Mouse (Mus musculus): ENCODE results near the gene Otogl. TPM values are rescaled to one million over a fixed set of nuclear protein-coding genes. Genes with fewer than 3 reads are reported as not detected.

Gene Otogl
- polyA plus RNA-seq, 1 experiment from 2014 or later, result 0.02 TPM

- Histone ChIP-seq H3K27ac (no peak overlapping the region), H3K4me1 (replicated peaks) (no peaks in the 10 kb centered on the region), H3K9ac (no peak overlapping the region), H3K4me3 (replicated peaks) (no peak overlapping the region), H3K36me3 (no peaks in the 10 kb centered on the region), H3K9me3 (replicated peaks) (no peaks in the 10 kb centered on the region), H3K27me3 (no peaks in the 10 kb centered on the region), H3K4me2 (no peak overlapping the region)
- DNase-seq (peak; percentile 2), ATAC-seq (ENCODE audit: low read depth) (no peak)
- 12% methylated on average over 7 of the region's 7 CpGs for WGBS (ENCODE audit: insufficient replicate concordance)
Observed at GRCm38 (mm10) chr10:107799671-107800353, 112.1 kb downstream of the Otogl start.

- no peak overlapping the region for H3K4me2 ChIP-seq
- H3K4me1 ChIP-seq (replicated peaks), result no peaks in the 10 kb centered on the region
- no peak overlapping the region for H3K27ac ChIP-seq
- ATAC-seq (ENCODE audit: low read depth), result no peak
- no peaks in the 10 kb centered on the region for H3K27me3 ChIP-seq
- no peak overlapping the region for H3K4me3 ChIP-seq (replicated peaks)
- no peak for DNase-seq
- H3K36me3 ChIP-seq, result no peaks in the 10 kb centered on the region
- no peaks in the 10 kb centered on the region for H3K9me3 ChIP-seq (replicated peaks)
- H3K9ac ChIP-seq, result no peak overlapping the region
- WGBS (ENCODE audit: insufficient replicate concordance), result 63% methylated on average over 10 of the region's 10 CpGs
Observed at GRCm38 (mm10) chr10:107794812-107795756, 116.8 kb downstream of the Otogl start.

GRCm38 (mm10) chr10:107792491-107792890, 119.4 kb downstream of the Otogl start:
- no peaks in the 10 kb centered on the region for H3K4me1 ChIP-seq (replicated peaks)
- no peak for ATAC-seq (ENCODE audit: low read depth)
- 33% methylated on average over 3 of the region's 3 CpGs for WGBS (ENCODE audit: insufficient replicate concordance)
- H3K36me3 ChIP-seq, result no peaks in the 10 kb centered on the region
- H3K27ac ChIP-seq, result no peak overlapping the region
- H3K9ac ChIP-seq, result no peak overlapping the region
- H3K4me2 ChIP-seq, result no peak overlapping the region
- no peak overlapping the region for H3K4me3 ChIP-seq (replicated peaks)
- no peaks in the 10 kb centered on the region for H3K27me3 ChIP-seq
- no peaks in the 10 kb centered on the region for H3K9me3 ChIP-seq (replicated peaks)
- DNase-seq, result no peak

- Histone ChIP-seq H3K4me2 (no peak overlapping the region), H3K4me1 (replicated peaks) (no peaks in the 10 kb centered on the region), H3K27me3 (no peaks in the 10 kb centered on the region), H3K9me3 (replicated peaks) (no peaks in the 10 kb centered on the region), H3K4me3 (replicated peaks) (no peak overlapping the region), H3K27ac (no peak overlapping the region), H3K9ac (no peak overlapping the region), H3K36me3 (no peaks in the 10 kb centered on the region)
- WGBS (ENCODE audit: insufficient replicate concordance), result 49% methylated on average over 2 of the region's 2 CpGs
- DNase-seq (no peak), ATAC-seq (ENCODE audit: low read depth) (no peak)
Observed at GRCm38 (mm10) chr10:107779548-107779947, 132.4 kb downstream of the Otogl start.

GRCm38 (mm10) chr10:107759624-107760023, 152.3 kb downstream of the Otogl start:
- no peaks in the 10 kb centered on the region for H3K36me3 ChIP-seq
- ATAC-seq (ENCODE audit: low read depth) (no peak), DNase-seq (no peak)
- no peaks in the 10 kb centered on the region for H3K27me3 ChIP-seq
- no peak overlapping the region for H3K4me3 ChIP-seq (replicated peaks)
- no peak overlapping the region for H3K4me2 ChIP-seq
- 46% methylated on average over 1 of the region's 1 CpGs for WGBS (ENCODE audit: insufficient replicate concordance)
- no peaks in the 10 kb centered on the region for H3K4me1 ChIP-seq (replicated peaks)
- H3K27ac ChIP-seq, result no peak overlapping the region
- no peak overlapping the region for H3K9ac ChIP-seq
- no peaks in the 10 kb centered on the region for H3K9me3 ChIP-seq (replicated peaks)

- 43% methylated on average over 3 of the region's 3 CpGs for WGBS (ENCODE audit: insufficient replicate concordance)
Observed at GRCm38 (mm10) chr10:107753471-107753870, 158.5 kb downstream of the Otogl start.

GRCm38 (mm10) chr10:107752351-107753143, 159.4 kb downstream of the Otogl start:
- ATAC-seq (ENCODE audit: low read depth) (no peak), DNase-seq (no peak)
- WGBS (ENCODE audit: insufficient replicate concordance), result 28% methylated on average over 15 of the region's 15 CpGs
- Histone ChIP-seq H3K9ac (no peak overlapping the region), H3K27ac (no peak overlapping the region), H3K4me1 (replicated peaks) (no peaks in the 10 kb centered on the region), H3K27me3 (no peaks in the 10 kb centered on the region), H3K4me2 (no peak overlapping the region), H3K4me3 (replicated peaks) (no peak overlapping the region), H3K36me3 (no peaks in the 10 kb centered on the region), H3K9me3 (replicated peaks) (no peaks in the 10 kb centered on the region)

More at GRCm38 (mm10) chr10:107753471-107753870, 158.5 kb downstream of the Otogl start:
- H3K27ac ChIP-seq, result no peak overlapping the region
- H3K4me3 ChIP-seq (replicated peaks), result no peak overlapping the region
- DNase-seq (no peak), ATAC-seq (ENCODE audit: low read depth) (no peak)
- H3K9me3 ChIP-seq (replicated peaks), result no peaks in the 10 kb centered on the region
- H3K4me1 ChIP-seq (replicated peaks), result no peaks in the 10 kb centered on the region
- no peak overlapping the region for H3K9ac ChIP-seq
- no peaks in the 10 kb centered on the region for H3K27me3 ChIP-seq
- no peak overlapping the region for H3K4me2 ChIP-seq
- H3K36me3 ChIP-seq, result no peaks in the 10 kb centered on the region

GRCm38 (mm10) chr10:107751944-107752343, 160.0 kb downstream of the Otogl start:
- no peak for DNase-seq
- H3K36me3 ChIP-seq, result no peaks in the 10 kb centered on the region
- no peak overlapping the region for H3K27ac ChIP-seq
- no peaks in the 10 kb centered on the region for H3K4me1 ChIP-seq (replicated peaks)
- H3K9ac ChIP-seq, result no peak overlapping the region
- no peak overlapping the region for H3K4me2 ChIP-seq
- H3K4me3 ChIP-seq (replicated peaks), result no peak overlapping the region
- 34% methylated on average over 6 of the region's 6 CpGs for WGBS (ENCODE audit: insufficient replicate concordance)
- ATAC-seq (ENCODE audit: low read depth), result no peak
- H3K9me3 ChIP-seq (replicated peaks), result no peaks in the 10 kb centered on the region
- H3K27me3 ChIP-seq, result no peaks in the 10 kb centered on the region

GRCm38 (mm10) chr10:107747566-107747965, 164.4 kb downstream of the Otogl start:
- no peak overlapping the region for H3K4me3 ChIP-seq (replicated peaks)
- H3K27me3 ChIP-seq, result no peaks in the 10 kb centered on the region
- DNase-seq, result no peak
- H3K4me2 ChIP-seq, result no peak overlapping the region
- 18% methylated on average over 5 of the region's 5 CpGs for WGBS (ENCODE audit: insufficient replicate concordance)
- no peak overlapping the region for H3K9ac ChIP-seq
- ATAC-seq (ENCODE audit: low read depth), result no peak
- H3K4me1 ChIP-seq (replicated peaks), result no peaks in the 10 kb centered on the region
- H3K27ac ChIP-seq, result no peak overlapping the region
- H3K36me3 ChIP-seq, result no peaks in the 10 kb centered on the region
- no peaks in the 10 kb centered on the region for H3K9me3 ChIP-seq (replicated peaks)

- Histone ChIP-seq H3K27ac (no peak overlapping the region), H3K4me3 (replicated peaks) (no peak overlapping the region), H3K4me1 (replicated peaks) (no peaks in the 10 kb centered on the region), H3K27me3 (no peaks in the 10 kb centered on the region), H3K36me3 (no peaks in the 10 kb centered on the region), H3K4me2 (no peak overlapping the region), H3K9me3 (replicated peaks) (no peaks in the 10 kb centered on the region), H3K9ac (no peak overlapping the region)
- no peak for ATAC-seq (ENCODE audit: low read depth)
- DNase-seq, result no peak
- WGBS (ENCODE audit: insufficient replicate concordance), result 25% methylated on average over 9 of the region's 9 CpGs
Observed at GRCm38 (mm10) chr10:107746717-107747116, 165.2 kb downstream of the Otogl start.

- ATAC-seq (ENCODE audit: low read depth), result no peak
- Histone ChIP-seq H3K4me2 (no peak overlapping the region), H3K36me3 (no peaks in the 10 kb centered on the region), H3K9me3 (replicated peaks) (no peaks in the 10 kb centered on the region), H3K27ac (no peak overlapping the region), H3K4me3 (replicated peaks) (no peak overlapping the region), H3K9ac (no peak overlapping the region), H3K27me3 (no peaks in the 10 kb centered on the region), H3K4me1 (replicated peaks) (no peaks in the 10 kb centered on the region)
- WGBS (ENCODE audit: insufficient replicate concordance), result 79% methylated on average over 5 of the region's 5 CpGs
- DNase-seq, result no peak
Observed at GRCm38 (mm10) chr10:107739815-107740214, 172.1 kb downstream of the Otogl start.

All from liver, embryonic 13.5 days (tissue).